Mouse (Mus musculus): ENCODE results near the gene Tex13a.

Gene Tex13a

GRCm38 (mm10) chrX:138209480-138209879 is at the start of gene Tex13a:
Gene Tex13a (minus strand): TSS chrX:138209580.
- DNase-seq (ENCODE audit: low spot score): no peak

GRCm38 (mm10) chrX:138234626-138235025 is 25.2 kb upstream of the Tex13a start:
- DNase-seq (ENCODE audit: low spot score): no peak

GRCm38 (mm10) chrX:138170146-138170545 is 39.2 kb downstream of the Tex13a start:
- DNase-seq (ENCODE audit: low spot score): peak; percentile 11
